22 mouse cellular contexts compared by ENCODE assay signal in the genomic region with DNA sequence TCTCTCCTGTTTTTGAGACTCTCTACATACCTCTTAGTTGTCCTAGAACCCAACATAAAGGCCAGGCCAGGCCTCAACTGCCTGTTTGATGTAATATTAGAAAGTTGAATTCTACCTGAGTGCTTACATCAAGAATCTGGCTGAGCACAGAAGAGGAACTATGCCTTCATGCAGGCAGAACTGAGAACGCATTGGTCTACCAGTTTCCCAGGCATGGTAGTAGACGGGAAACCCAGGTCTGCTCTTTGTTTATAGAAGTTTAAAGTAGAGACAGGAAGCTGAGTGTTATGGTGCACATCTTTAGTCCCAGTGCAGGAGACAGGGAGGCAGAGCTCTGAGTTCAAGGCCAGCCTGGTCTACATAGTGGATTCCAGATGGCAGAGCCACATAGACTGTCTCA. TPM values are rescaled to one million over a fixed set of nuclear protein-coding genes. Genes with fewer than 3 reads are reported as not detected.
"Had no signal": no experiment of that assay in that cellular context is flagged by ENCODE, and none has a peak within 500 bp of the region (broad histone marks: within the 10 kb centered on the region; RNA-seq: fewer than 3 reads in every experiment).

No protein-coding gene starts in this region.

- H3K4me1 ChIP-seq: limb, embryonic 10.5 days had no signal

- H3K9ac ChIP-seq: limb, embryonic 13.5 days; liver, embryonic 12.5 days; liver, embryonic 15.5 days; lung, embryonic 15.5 days had no signal

- H3K4me3 ChIP-seq: layer of hippocampus, adult 2 months; limb, embryonic 10.5 days; limb, embryonic 13.5 days; liver, embryonic 12.5 days; liver, embryonic 15.5 days; lung, embryonic 15.5 days had no signal

- H3K27ac ChIP-seq: layer of hippocampus, adult 2 months; limb, embryonic 10.5 days; limb, embryonic 13.5 days; liver, embryonic 12.5 days; liver, embryonic 15.5 days; lung, embryonic 15.5 days; stomach, postnatal 0 days had no signal

- ATAC-seq: liver, embryonic 12.5 days had no signal

- H3K27me3 ChIP-seq: limb, embryonic 13.5 days; liver, embryonic 12.5 days; liver, embryonic 15.5 days; lung, embryonic 15.5 days had no signal

- DNase-seq: kidney, adult 11 months; kidney, adult 9 months; kidney, postnatal 25 days; layer of hippocampus, adult 9-11 months; liver; lung, adult 18-20 months; lung, postnatal 10 days; lung, postnatal 36 days; midbrain, embryonic 14.5 days; retina, postnatal 1 day; right cerebral cortex, postnatal 25 days; thymus, adult 2 months; thymus, postnatal 14 days; thymus, postnatal 4 days had no signal

- H3K9me3 ChIP-seq: limb, embryonic 10.5 days; limb, embryonic 13.5 days; liver, embryonic 12.5 days; liver, embryonic 15.5 days; lung, embryonic 15.5 days had no signal

RNA-seq across cellular contexts. Expression of a gene that starts 36.9 kb away (rescaled TPM):
- total RNA-seq: megakaryocyte-erythroid progenitor cell, adult 5-6 weeks had no signal
